Mouse (Mus musculus) left cerebral cortex, adult 11 months (tissue): ENCODE measurements around the gene Rmnd5b.

Experiments used
- DNase-seq: peaks from one replicate; pipeline ENCODE4 v3.0.0; 2022; ENCODE audit warnings: low spot score

The Rmnd5b gene

GRCm38 (mm10) chr11:51590002-51590401 lies 45.7 kb downstream of the Rmnd5b start:
- DNase-seq = no peak

DNA sequence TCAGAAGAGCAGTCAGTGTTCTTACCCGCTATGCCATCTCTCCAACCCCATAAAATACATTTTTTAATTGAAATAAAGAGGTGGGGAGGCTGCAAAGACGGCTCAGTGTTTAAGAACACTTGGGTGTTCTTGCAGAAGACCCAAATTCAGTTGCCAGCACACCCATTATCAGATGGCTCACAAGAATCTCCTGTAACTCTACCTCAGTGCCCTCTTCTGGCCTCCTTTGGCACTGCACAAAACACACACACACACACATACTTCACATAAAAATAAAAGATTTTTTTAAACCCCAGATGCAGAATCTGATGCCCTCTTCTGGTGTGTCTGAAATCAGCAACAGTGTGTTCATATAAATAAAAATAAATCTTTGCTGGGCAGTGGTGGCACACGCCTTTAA lies 46.9 kb downstream of the Rmnd5b start:
- no peak for DNase-seq

GRCm38 (mm10) chr11:51587059-51587458 lies 48.6 kb downstream of the Rmnd5b start:
- no peak for DNase-seq

GRCm38 (mm10) chr11:51586411-51586810 lies 49.3 kb downstream of the Rmnd5b start:
- DNase-seq = no peak

DNA sequence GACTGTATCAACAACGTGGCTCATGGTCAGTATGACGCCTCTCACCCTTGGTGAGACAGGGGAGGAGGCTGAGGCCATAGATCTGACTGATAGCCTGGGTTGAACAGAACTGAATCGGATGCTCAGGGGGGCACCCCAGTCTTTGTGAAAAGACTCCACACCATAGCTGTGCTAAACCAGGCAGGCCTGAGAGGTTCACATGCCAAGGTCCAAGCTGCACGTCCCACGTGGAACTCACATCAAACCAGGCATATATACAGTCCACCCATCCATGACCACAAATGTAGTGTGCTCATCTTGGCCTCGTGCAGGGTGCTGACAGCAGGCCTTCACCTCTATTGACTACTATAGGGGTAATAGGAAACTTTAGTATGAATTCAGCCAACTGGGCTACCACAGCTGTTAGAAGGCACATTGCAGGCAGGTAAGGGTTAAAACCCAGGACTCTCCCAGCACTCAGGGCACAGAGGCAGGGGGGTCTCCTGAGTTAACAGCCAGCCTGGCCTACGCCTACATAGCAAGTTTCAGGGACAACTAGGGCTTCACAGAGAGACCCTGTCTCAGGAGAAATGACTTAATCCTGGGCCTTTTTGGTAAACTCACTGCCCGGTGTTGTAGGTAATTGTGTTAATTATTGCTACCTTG lies 50.0 kb downstream of the Rmnd5b start:
- DNase-seq = no peak

DNA sequence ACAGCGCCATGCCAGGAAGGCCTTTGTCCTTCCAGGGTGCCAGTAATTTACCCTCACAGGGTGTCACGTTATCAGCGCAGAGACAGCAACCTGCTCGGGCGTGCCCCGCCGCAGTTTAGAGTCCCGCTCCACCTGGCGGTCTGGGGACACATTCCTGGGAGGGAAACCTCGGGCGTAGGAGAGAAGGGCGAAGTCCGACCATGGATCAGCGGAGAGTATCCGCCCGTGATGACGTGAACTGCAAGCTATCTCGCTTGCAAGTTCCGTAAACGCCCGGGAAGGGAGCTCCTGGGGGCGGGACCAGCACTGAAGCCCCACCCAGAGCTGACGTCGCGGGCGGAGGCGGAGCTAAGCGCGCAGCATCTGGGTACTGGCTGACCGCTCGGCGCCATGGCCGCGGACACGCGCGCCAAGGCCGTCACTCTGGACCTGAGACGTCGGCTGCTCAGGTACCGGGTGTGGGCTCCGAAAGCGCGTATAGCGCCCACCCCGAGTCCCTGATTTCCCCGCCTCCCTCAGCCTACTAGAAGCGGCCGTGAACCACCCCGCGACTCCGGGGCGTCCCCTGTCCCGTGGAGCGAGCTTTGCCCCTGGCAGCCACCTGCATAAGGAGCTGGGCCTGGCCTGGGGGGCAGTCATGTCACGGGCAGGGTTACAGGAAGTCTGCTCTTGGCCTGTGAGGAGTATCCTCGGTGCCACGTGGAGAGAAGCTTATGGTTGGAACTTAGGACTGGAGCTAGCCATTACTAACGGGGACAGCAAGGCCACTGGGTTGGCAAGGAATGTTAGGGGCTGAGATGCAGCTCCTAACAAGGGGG lies 51.1 kb downstream of the Rmnd5b start, which contains the start of gene Phykpl:
TSS of gene Phykpl (plus strand) at position 327 of the 818 bp plus-strand sequence.
- peak; percentile 88 for DNase-seq

DNA sequence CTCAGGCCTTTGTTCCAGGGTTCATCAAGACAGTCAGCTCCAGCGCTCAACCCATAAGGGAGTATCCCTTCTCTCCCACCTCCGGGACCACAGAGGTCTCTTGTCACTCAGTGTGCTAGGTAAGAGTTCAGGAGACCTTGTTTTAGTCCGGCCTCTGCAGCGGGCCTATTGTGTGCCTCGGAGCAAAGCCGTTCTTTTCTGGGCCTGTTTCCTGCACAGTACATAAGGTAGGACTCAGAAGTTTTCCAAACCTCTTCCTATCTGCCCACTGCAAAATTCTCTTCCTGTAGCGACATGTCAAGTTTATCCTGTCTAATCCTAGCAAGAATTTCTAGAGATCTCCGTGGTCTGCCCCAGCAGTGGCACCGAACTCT lies 51.7 kb downstream of the Rmnd5b start:
- DNase-seq = no peak

DNA sequence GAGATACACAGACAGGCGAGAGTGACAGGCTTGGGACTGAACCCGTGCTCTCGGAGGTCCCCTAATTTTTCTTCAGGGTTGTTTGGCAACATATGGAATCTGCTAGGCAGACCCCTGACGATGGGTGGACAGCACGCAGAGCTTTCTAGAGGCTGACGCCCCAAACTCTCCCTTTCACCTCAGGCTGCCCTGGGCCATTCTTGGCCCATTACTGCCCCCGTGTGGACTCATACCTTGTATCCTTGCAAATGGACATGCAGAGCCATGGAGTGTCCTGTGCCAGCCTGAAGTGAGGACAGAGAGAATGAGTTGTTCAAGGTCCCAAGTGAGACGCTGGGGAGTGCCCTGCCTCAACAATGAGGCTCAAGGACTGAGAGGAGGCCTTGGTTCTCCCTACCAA lies 53.0 kb downstream of the Rmnd5b start:
- DNase-seq = no peak

DNA sequence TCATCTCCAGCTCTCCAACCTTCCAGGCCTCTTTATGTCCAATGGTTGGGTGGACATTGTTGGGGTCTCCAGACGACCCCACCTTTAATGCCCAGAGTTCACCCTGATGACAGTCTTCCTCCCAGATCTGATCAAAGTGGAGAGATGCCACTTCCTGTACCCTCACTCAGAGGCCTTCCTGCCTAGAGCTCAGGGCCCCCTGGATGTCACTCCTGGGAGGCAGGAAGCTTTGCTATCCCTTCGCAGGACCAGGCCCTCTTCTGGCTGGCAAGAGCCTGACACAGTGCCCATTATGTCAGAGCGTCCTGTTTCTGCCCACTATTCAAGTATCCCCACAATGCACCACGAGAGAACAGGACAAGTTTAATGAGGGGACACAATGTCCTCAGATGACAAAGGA lies 56.7 kb downstream of the Rmnd5b start:
- DNase-seq = no peak

- no peak for DNase-seq
These were observed 58.1 kb downstream of the Rmnd5b start for GRCm38 (mm10) chr11:51577587-51577986.

DNA sequence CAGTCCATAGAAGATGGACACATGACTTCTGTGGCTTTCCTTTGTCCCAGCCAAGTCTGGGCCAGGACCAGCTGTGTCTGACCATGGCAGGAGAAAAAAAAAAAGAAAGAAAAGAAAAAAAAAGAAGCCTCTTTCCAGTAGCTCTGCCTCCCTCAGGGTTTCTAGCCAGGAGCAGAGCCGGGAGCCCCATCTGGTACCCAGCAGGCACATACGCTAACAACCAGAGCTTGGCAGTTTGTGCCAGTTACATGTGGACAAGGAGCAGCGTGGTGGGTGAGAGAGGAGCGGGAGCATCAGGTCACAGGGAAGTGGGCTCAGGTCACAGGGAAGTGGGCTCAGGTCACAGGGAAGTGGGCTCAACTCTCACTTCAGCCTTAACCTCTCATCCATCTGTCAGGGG lies 59.2 kb downstream of the Rmnd5b start:
- DNase-seq = no peak
